Mouse (Mus musculus): ENCODE data around the gene Tssk1. TPM values are rescaled to one million over a fixed set of nuclear protein-coding genes. Genes with fewer than 3 reads are reported as not detected.

Tssk1 gene
- polyA plus RNA-seq, 1 experiment, result not detected

- no peak within 1 kb of the TSS for H3K4me3 ChIP-seq (replicated peaks; ENCODE audit: control insufficient read depth, low read depth, low read length)
- no peak for TF ChIP-seq CTCF (IDR thresholded peaks at IDR 0.05; ENCODE audit: control insufficient read depth, insufficient read depth, low read length)
- TF ChIP-seq POLR2A (IDR thresholded peaks at IDR 0.05; ENCODE audit: borderline replicate concordance, control insufficient read depth, low read depth, low read length), result no peak
- WGBS, result 2% methylated on average over 106 of the region's 106 CpGs
- H3K4me1 ChIP-seq (ENCODE audit: control insufficient read depth, insufficient read depth, low read length), result peaks cover 4% of the 10 kb centered on the region; the same call in 1 of the 2 replicates
- no peak within 1 kb of the TSS for H3K27ac ChIP-seq (ENCODE audit: control insufficient read depth, insufficient read depth, low read depth, low read length, poor library complexity)
Observed at GRCm38 (mm10) chr16:17914307-17915249, 20.6 kb downstream of the Tssk1 start, which contains the start of gene Gsc2. Gsc2 (minus strand) TSS chr16:17915059.

GRCm38 (mm10) chr16:17920586-17920985 is 26.6 kb downstream of the Tssk1 start:
- TF ChIP-seq POLR2A (IDR thresholded peaks at IDR 0.05; ENCODE audit: borderline replicate concordance, control insufficient read depth, low read depth, low read length) (no peak), CTCF (IDR thresholded peaks at IDR 0.05; ENCODE audit: control insufficient read depth, insufficient read depth, low read length) (no peak)
- Histone ChIP-seq H3K4me3 (replicated peaks; ENCODE audit: control insufficient read depth, low read depth, low read length) (no peak overlapping the region), H3K27ac (ENCODE audit: control insufficient read depth, insufficient read depth, low read depth, low read length, poor library complexity) (no peak overlapping the region), H3K4me1 (ENCODE audit: control insufficient read depth, insufficient read depth, low read length) (peaks cover 2% of the 10 kb centered on the region; the same call in 1 of the 2 replicates)
- 83% methylated on average over 20 of the region's 20 CpGs for WGBS

GRCm38 (mm10) chr16:17921325-17922162 is 27.5 kb downstream of the Tssk1 start:
- peak overlapping the region; percentile 76 for H3K27ac ChIP-seq (ENCODE audit: control insufficient read depth, insufficient read depth, low read depth, low read length, poor library complexity)
- peaks cover 2% of the 10 kb centered on the region; the same call in 1 of the 2 replicates for H3K4me1 ChIP-seq (ENCODE audit: control insufficient read depth, insufficient read depth, low read length)
- under 1% methylated on average over 46 of the region's 47 CpGs for WGBS
- peak overlapping the region; percentile 82 for H3K4me3 ChIP-seq (replicated peaks; ENCODE audit: control insufficient read depth, low read depth, low read length)
- TF ChIP-seq POLR2A (IDR thresholded peaks at IDR 0.05; ENCODE audit: borderline replicate concordance, control insufficient read depth, low read depth, low read length) (peak; percentile 76), CTCF (IDR thresholded peaks at IDR 0.05; ENCODE audit: control insufficient read depth, insufficient read depth, low read length) (no peak; the same call in 1 of the 2 replicates)

GRCm38 (mm10) chr16:17922163-17922538 is 28.1 kb downstream of the Tssk1 start:
- peak overlapping the region; percentile 76; the same call in 1 of the 2 replicates for H3K27ac ChIP-seq (ENCODE audit: control insufficient read depth, insufficient read depth, low read depth, low read length, poor library complexity)
- H3K4me3 ChIP-seq (replicated peaks; ENCODE audit: control insufficient read depth, low read depth, low read length), result peak overlapping the region; percentile 82
- TF ChIP-seq POLR2A (IDR thresholded peaks at IDR 0.05; ENCODE audit: borderline replicate concordance, control insufficient read depth, low read depth, low read length), result no peak
- TF ChIP-seq CTCF (IDR thresholded peaks at IDR 0.05; ENCODE audit: control insufficient read depth, insufficient read depth, low read length), result no peak
- under 1% methylated on average over 14 of the region's 14 CpGs for WGBS
- H3K4me1 ChIP-seq (ENCODE audit: control insufficient read depth, insufficient read depth, low read length), result peaks cover 2% of the 10 kb centered on the region; the same call in 1 of the 2 replicates

GRCm38 (mm10) chr16:17927351-17928082 is 33.5 kb downstream of the Tssk1 start:
- peaks cover 1% of the 10 kb centered on the region; the same call in 1 of the 2 replicates for H3K4me1 ChIP-seq (ENCODE audit: control insufficient read depth, insufficient read depth, low read length)
- no peak; the same call in 1 of the 2 replicates for TF ChIP-seq POLR2A (IDR thresholded peaks at IDR 0.05; ENCODE audit: borderline replicate concordance, control insufficient read depth, low read depth, low read length)
- H3K27ac ChIP-seq (ENCODE audit: control insufficient read depth, insufficient read depth, low read depth, low read length, poor library complexity), result peak overlapping the region; percentile 58
- 3% methylated on average over 72 of the region's 72 CpGs for WGBS
- H3K4me3 ChIP-seq (replicated peaks; ENCODE audit: control insufficient read depth, low read depth, low read length), result peak overlapping the region; percentile 75

- TF ChIP-seq CTCF (IDR thresholded peaks at IDR 0.05; ENCODE audit: control insufficient read depth, insufficient read depth, low read length), result no peak
- TF ChIP-seq POLR2A (IDR thresholded peaks at IDR 0.05; ENCODE audit: borderline replicate concordance, control insufficient read depth, low read depth, low read length), result no peak; the same call in 1 of the 2 replicates
- H3K27ac ChIP-seq (ENCODE audit: control insufficient read depth, insufficient read depth, low read depth, low read length, poor library complexity), result peak within 1 kb of the TSS; percentile 58
- H3K4me3 ChIP-seq (replicated peaks; ENCODE audit: control insufficient read depth, low read depth, low read length), result peak within 1 kb of the TSS; percentile 75
- no peaks in the 10 kb centered on the region for H3K4me1 ChIP-seq (ENCODE audit: control insufficient read depth, insufficient read depth, low read length)
- under 1% methylated on average over 47 of the region's 47 CpGs for WGBS
Observed at GRCm38 (mm10) chr16:17928087-17928580, 34.1 kb downstream of the Tssk1 start, which contains the start of gene Slc25a1. Slc25a1 (minus strand) TSS chr16:17928219.

- no peak for TF ChIP-seq POLR2A (IDR thresholded peaks at IDR 0.05; ENCODE audit: borderline replicate concordance, control insufficient read depth, low read depth, low read length)
- peak; percentile 37; the same call in 1 of the 2 replicates for TF ChIP-seq CTCF (IDR thresholded peaks at IDR 0.05; ENCODE audit: control insufficient read depth, insufficient read depth, low read length)
- Histone ChIP-seq H3K27ac (ENCODE audit: control insufficient read depth, insufficient read depth, low read depth, low read length, poor library complexity) (peak overlapping the region; percentile 58), H3K4me1 (ENCODE audit: control insufficient read depth, insufficient read depth, low read length) (no peaks in the 10 kb centered on the region), H3K4me3 (replicated peaks; ENCODE audit: control insufficient read depth, low read depth, low read length) (peak overlapping the region; percentile 75)
- WGBS, result under 1% methylated on average over 9 of the region's 9 CpGs
Observed at GRCm38 (mm10) chr16:17928627-17929104, 34.6 kb downstream of the Tssk1 start.

All from bone marrow, adult 2 months (tissue).